ENCODE assay signal across 24 mouse cellular contexts in genomic region chr5:124056219-124056618, GRCm38 (mm10). TPM values are rescaled to one million over a fixed set of nuclear protein-coding genes. Genes with fewer than 3 reads are reported as not detected.
DNase-seq lines count a peak whose midpoint lies in the region; ATAC-seq and TF ChIP-seq lines count a peak whose summit lies in the region.
"Had no signal": no experiment of that assay in that cellular context is flagged by ENCODE, and none has a peak within 500 bp of the region (broad histone marks: within the 10 kb centered on the region; RNA-seq: fewer than 3 reads in every experiment).

No protein-coding gene starts in this region.

- TF ChIP-seq CTCF in layer of hippocampus, adult 2 months (conservative IDR thresholded peaks at IDR 0.05): peak; percentile 52

- H3K27ac ChIP-seq in layer of hippocampus, adult 2 months: no peak overlapping the region
- H3K27ac ChIP-seq: embryonic facial prominence, embryonic 12.5 days; forebrain, embryonic 15.5 days; heart, embryonic 10.5 days; intestine, embryonic 15.5 days; limb, embryonic 13.5 days had no signal

- DNase-seq in CD4-positive, CD25-positive, alpha-beta regulatory T cell, adult 2 months (ENCODE audit: low read depth, low spot score): peak; percentile 44
- no peak for DNase-seq in layer of hippocampus, adult 2 months (ENCODE audit: low spot score in 2 of 2)
- DNase-seq in layer of hippocampus, postnatal 14 days (ENCODE audit: low spot score in 2 of 2): no peak
- peak; percentile 33 for DNase-seq in ES-CJ7 (ENCODE audit: low read depth, low spot score)
- peak; percentile 41 for DNase-seq in induced T-regulatory cell, adult 2 months (ENCODE audit: low read depth)
- no peak for DNase-seq in right cerebral cortex, postnatal 4 days
- no peak for DNase-seq in right cerebral cortex, postnatal 10 days (ENCODE audit: low spot score in 2 of 2)
- DNase-seq: adrenal gland, postnatal 10 days; cerebellum, adult 11 months; cerebellum, postnatal 10 days; heart, postnatal 10 days; kidney, postnatal 25 days; layer of hippocampus, adult 9-11 months; retina, postnatal 1 day; thymus, postnatal 25 days had no signal

- ATAC-seq in CD4-positive, CD25-positive, alpha-beta regulatory T cell, adult 4 months: no peak
- ATAC-seq: activated CD4-positive, CD25-positive, alpha-beta regulatory T cell, adult 4 months; forebrain, embryonic 15.5 days had no signal

- H3K4me3 ChIP-seq in layer of hippocampus, adult 2 months: no peak overlapping the region
- H3K4me3 ChIP-seq: embryonic facial prominence, embryonic 12.5 days; erythroblast, embryonic 14.5 days; forebrain, embryonic 15.5 days; heart, embryonic 10.5 days; intestine, embryonic 15.5 days; limb, embryonic 13.5 days; megakaryocyte, embryonic 14.5 days had no signal

RNA-seq across cellular contexts. Expression of gene Vps37b, which starts 24.1 kb away (rescaled TPM):
- polyA plus RNA-seq in CD4-positive, CD25-positive, alpha-beta regulatory T cell, adult 4 months (2017; shearing (Covaris generic)): 10 to 100 TPM; 17.8 to 22.1 TPM
- total RNA-seq in layer of hippocampus, adult 2 months (2021): 10 to 100 TPM; 36.8 to 42.2 TPM
- 10 to 100 TPM; 35.9 to 41.0 TPM for total RNA-seq in layer of hippocampus, postnatal 14 days (2021)

RNA-seq across cellular contexts. Expression of gene Abcb9, which starts 39.4 kb away (rescaled TPM):
- 10 to 100 TPM; 16.1 to 16.6 TPM for polyA plus RNA-seq in CD4-positive, CD25-positive, alpha-beta regulatory T cell, adult 4 months (2017; shearing (Covaris generic))
- total RNA-seq in layer of hippocampus, adult 2 months (2021): 10 to 100 TPM; 27.0 to 31.7 TPM
- total RNA-seq in layer of hippocampus, postnatal 14 days (2021): 10 to 100 TPM; 29.3 to 33.3 TPM

RNA-seq across cellular contexts. Expression of gene Ogfod2, which starts 55.9 kb away (rescaled TPM):
- 10 to 100 TPM; 25.6 to 51.6 TPM for polyA plus RNA-seq in CD4-positive, CD25-positive, alpha-beta regulatory T cell, adult 4 months (2017; shearing (Covaris generic))
- 10 to 100 TPM; 32.7 to 38.7 TPM for total RNA-seq in layer of hippocampus, adult 2 months (2021)
- total RNA-seq in layer of hippocampus, postnatal 14 days (2021): 10 to 100 TPM; 31.9 to 32.4 TPM

RNA-seq across cellular contexts. Expression of gene Arl6ip4, which starts 59.7 kb away (rescaled TPM):
- 10 to 100 TPM; 48.7 to 61.0 TPM for polyA plus RNA-seq in CD4-positive, CD25-positive, alpha-beta regulatory T cell, adult 4 months (2017; shearing (Covaris generic))
- total RNA-seq in layer of hippocampus, adult 2 months (2021): 10 to 100 TPM; 49.8 to 52.2 TPM
- 10 to 100 TPM; 47.3 to 49.0 TPM for total RNA-seq in layer of hippocampus, postnatal 14 days (2021)

Comparison
In these comparisons a context has a peak if more than half of its experiments do, and no peak if none do; other contexts are left out.
1. DNase-seq: peak in CD4-positive, CD25-positive, alpha-beta regulatory T cell, adult 2 months (single experiment), ES-CJ7 (single experiment) and induced T-regulatory cell, adult 2 months (single experiment); none in layer of hippocampus, adult 2 months (0 of 2), layer of hippocampus, postnatal 14 days (0 of 2), right cerebral cortex, postnatal 4 days (single experiment) and right cerebral cortex, postnatal 10 days (0 of 2).